Mouse (Mus musculus): ENCODE data around the gene Eef2k.

Gene Eef2k

GRCm38 (mm10) chr7:120842345-120843036, at the start of gene Eef2k:
Gene Eef2k, plus strand, starts transcription at chr7:120842831.
- peak; percentile 95 for DNase-seq (ENCODE audit: extremely low spot score)

GRCm38 (mm10) chr7:120795544-120795943, 47.1 kb upstream of the Eef2k start:
- DNase-seq (ENCODE audit: extremely low spot score) = no peak

- DNase-seq (ENCODE audit: extremely low spot score) = no peak
Observed at GRCm38 (mm10) chr7:120796369-120796768, 46.3 kb upstream of the Eef2k start.

GRCm38 (mm10) chr7:120803268-120803667, 39.4 kb upstream of the Eef2k start:
- DNase-seq (ENCODE audit: extremely low spot score) = no peak

GRCm38 (mm10) chr7:120809705-120810104, 32.9 kb upstream of the Eef2k start:
- no peak for DNase-seq (ENCODE audit: extremely low spot score)

GRCm38 (mm10) chr7:120811834-120812415, 30.7 kb upstream of the Eef2k start, which contains the start of gene Gm5737:
Gene Gm5737, plus strand, starts transcription at chr7:120812365.
- no peak for DNase-seq (ENCODE audit: extremely low spot score)

- DNase-seq (ENCODE audit: extremely low spot score) = no peak
Observed at GRCm38 (mm10) chr7:120817552-120817951, 25.1 kb upstream of the Eef2k start.

- no peak for DNase-seq (ENCODE audit: extremely low spot score)
Observed at GRCm38 (mm10) chr7:120819386-120819785, 23.2 kb upstream of the Eef2k start.

- DNase-seq (ENCODE audit: extremely low spot score) = peak; percentile 65
Observed at GRCm38 (mm10) chr7:120823248-120823647, 19.4 kb upstream of the Eef2k start.

- no peak for DNase-seq (ENCODE audit: extremely low spot score)
Observed at GRCm38 (mm10) chr7:120825097-120825496, 17.5 kb upstream of the Eef2k start.

- DNase-seq (ENCODE audit: extremely low spot score) = peak; percentile 31
Observed at GRCm38 (mm10) chr7:120826408-120826807, 16.2 kb upstream of the Eef2k start.

- peak; percentile 75 for DNase-seq (ENCODE audit: extremely low spot score)
Observed at GRCm38 (mm10) chr7:120830431-120831381, 11.9 kb upstream of the Eef2k start.

- no peak for DNase-seq (ENCODE audit: extremely low spot score)
Observed at GRCm38 (mm10) chr7:120834426-120834825, 8.2 kb upstream of the Eef2k start.

- peak; percentile 72 for DNase-seq (ENCODE audit: extremely low spot score)
Observed at GRCm38 (mm10) chr7:120834863-120835372, 7.7 kb upstream of the Eef2k start.

- DNase-seq (ENCODE audit: extremely low spot score) = peak; percentile 97
Observed at GRCm38 (mm10) chr7:120835449-120836359, 6.9 kb upstream of the Eef2k start.

- peak; percentile 72 for DNase-seq (ENCODE audit: extremely low spot score)
Observed at GRCm38 (mm10) chr7:120836361-120836760, 6.3 kb upstream of the Eef2k start.

GRCm38 (mm10) chr7:120838436-120839160, 4.0 kb upstream of the Eef2k start:
- no peak for DNase-seq (ENCODE audit: extremely low spot score)

GRCm38 (mm10) chr7:120839786-120840185, 2.8 kb upstream of the Eef2k start:
- DNase-seq (ENCODE audit: extremely low spot score) = no peak

- DNase-seq (ENCODE audit: extremely low spot score) = peak; percentile 82
Observed at GRCm38 (mm10) chr7:120843037-120843621, 498 bp downstream of the Eef2k start.

Data from embryo, embryonic 9.5 days (tissue).